Mouse (Mus musculus) telencephalon, adult 2 months (tissue): Measurements from ENCODE around the gene Kras.

ENCODE experiments used
- DNase-seq: peaks from one replicate; pipeline ENCODE4 v3.0.0-alpha.2; 2011; ENCODE audit warnings: low read depth, low spot score

Gene Kras

DNA sequence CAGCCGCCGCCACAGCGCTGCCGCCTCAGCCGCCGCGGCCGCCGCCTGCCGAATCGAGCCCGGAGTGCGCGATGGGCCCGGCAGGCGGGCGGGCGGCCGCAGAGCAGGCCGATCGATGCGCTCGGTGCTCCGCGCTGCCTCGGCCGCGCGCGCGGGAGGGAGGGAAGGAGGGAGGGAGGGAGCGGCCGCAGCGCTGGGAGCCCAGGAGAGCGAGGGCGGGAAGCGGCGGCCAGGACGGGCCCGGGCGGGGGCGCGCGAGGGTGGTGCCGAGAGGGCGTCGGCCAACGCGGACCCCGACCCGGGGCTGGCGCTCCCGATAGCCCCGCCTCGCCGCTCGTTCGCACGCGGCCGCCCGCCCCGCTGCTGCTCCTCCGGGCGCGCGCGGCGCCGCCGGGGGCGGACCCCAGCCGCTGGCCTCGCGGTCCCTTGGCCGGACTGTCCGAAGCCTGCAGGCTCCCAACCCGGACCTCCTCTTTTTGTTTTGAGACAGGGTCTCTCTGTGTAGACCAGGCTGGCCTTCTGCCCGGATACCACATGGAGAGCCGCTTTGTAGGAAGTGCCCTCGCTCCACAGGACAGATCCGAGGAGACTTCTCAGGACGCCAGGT lies at the start of gene Kras:
TSS of gene Kras (minus strand) at position 55 of the 607 bp plus-strand sequence.
- DNase-seq, result peak; percentile 71

DNA sequence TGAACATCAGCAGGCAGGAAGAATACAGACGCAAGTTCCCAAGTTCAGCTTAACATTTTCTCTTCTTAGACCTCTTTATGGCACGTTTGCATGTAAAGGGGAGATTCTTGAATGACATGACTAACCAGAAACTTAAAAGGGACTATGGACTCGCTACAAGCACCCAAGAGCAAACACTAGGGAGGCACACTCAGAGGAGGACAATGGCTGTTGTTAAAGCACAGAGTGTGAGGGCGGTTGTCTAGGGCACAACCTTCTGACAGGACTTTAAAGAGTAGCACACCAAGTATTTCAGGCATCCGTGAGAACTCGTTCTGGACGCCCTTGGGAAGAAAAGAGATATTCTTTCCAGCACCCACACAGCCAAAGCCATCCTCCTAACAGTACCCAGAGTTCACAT lies 47.6 kb upstream of the Kras start:
- DNase-seq, result no peak

DNA sequence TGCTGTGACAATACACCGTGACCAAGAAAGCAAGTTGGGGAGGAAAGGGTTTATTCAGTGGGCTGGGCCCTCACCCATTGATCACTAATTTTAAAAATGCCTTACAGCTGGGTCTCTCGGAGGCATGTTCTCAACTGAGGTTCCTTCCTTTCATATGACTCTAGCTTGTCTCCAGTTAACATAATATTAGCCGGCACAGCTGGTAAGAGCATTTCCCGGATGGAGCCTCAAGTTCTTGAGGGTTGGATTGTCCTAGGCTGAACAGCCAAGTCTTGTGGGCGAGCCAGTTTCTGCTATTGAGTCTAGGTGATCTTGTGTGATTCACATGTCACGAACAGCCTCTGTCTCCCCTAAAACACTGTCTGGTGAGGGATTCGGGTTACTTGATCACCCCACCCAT lies 46.9 kb upstream of the Kras start:
- no peak for DNase-seq

DNA sequence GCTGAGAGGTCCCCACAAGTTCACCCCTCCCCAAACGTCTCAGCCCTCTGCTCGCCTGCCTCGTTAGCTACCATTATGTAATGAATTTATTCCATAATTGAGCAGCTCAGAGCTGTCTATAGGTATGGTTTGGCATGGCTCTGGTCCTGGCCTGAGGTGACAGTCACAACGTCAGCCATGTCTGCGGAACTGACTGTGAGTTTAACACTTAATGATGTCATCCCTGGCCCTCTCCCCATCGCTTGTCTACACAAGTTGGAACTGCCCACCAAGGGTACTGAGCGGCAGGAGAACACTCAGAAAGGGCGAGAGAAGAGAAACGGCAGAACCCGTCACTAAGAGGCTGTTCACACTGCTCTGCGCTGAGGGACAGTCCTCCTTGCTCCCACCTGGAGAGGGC lies 45.1 kb upstream of the Kras start:
- DNase-seq, result no peak

DNA sequence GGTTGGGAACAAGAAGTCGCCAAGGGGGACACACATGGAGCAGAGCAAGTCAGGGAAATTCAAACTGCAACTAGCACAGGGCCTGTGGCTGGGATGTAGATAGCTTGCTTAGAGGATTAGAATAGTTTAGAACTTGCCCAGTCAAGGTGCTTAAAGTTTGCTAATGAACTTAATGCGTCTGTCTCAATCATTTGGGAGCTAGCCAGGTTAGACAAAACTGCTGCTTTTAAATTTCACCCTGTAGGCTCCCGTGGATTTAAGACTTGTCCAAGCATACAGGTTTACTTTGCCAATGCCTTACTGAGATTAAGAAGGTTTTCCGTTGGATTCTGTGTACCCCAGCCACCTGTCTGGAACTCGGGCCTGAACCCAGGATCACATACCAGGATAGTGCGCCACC lies 43.1 kb upstream of the Kras start:
- DNase-seq, result no peak

DNA sequence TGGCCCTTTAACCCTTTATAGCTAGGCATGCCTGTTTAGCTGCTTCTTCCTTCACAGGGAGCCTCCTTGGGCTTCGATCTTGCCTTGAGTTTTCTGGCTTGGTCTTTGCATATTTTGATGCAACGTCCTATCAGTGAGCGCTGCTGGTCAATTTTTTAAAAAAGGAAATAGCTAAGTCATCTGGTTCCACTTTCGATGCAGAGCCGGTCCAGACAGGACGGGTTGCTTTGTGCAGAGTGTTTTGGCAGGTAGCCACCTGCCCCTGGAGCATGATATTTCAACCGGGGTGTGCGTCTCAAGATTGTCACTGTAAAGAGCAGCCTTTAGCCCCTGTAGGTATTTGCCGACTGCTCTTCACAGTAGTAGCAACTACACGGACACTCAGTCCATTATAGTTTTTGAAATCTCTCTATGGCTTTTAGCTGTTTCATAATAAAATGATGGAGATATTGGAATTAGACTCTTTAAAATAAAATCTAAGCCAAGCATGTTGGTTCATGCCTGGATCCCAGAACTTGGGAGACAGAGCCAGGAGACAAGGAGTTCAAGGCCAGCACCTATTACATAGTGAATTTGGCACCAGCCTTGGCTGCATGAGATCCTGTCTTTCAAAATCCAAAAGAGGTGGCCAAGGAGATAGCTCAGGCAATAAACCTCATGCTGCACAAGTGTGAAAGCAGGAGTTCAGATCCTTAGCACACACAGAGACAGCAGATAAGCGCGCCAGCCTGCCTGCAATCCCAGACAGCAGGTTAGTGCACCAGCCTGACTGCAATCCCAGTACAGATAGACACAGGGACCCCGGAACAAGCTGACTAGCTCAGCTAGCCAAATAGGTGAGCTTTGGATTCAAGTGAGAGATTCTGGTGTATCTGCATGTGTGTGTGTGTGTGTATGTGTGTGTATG lies 41.6 kb upstream of the Kras start:
- DNase-seq, result no peak

DNA sequence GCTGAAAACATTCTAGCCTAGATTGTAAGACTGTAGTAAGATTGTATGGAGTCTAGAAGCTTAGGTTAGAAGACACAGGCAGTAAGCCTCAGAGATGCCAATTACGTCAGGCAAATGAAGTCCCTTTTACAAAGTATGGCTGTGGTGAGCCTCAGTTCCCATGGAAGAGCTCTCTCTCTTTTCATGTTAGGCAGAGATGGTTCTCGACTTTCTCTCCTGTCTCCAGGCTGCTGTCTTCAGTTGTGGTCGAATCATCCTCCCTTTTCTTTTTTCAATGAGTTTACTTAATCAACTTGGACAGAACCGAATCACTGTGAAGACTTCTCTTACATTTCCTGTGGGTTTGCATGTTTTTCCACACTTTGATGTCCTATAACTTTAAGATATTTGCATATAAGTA lies 35.6 kb upstream of the Kras start:
- DNase-seq, result no peak

DNA sequence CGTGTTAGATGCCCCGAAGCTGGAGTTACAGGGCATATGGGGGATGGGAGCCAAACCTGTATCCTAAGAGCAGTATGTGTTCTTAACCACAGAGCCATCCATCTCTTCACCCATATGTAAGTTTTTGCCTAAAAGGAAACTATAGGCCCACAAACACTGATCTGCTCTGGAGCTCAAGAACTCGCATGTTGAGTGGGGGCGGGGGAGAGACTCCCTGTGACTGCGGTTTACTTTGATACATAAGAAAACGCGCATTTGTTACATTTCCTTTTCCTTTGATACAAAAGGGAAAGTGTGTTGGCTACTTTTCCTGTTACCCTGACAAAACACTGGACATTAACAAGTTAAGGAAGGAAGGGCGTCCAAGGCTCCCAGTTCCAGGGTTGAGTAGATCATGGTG lies 34.2 kb upstream of the Kras start:
- DNase-seq, result no peak

DNA sequence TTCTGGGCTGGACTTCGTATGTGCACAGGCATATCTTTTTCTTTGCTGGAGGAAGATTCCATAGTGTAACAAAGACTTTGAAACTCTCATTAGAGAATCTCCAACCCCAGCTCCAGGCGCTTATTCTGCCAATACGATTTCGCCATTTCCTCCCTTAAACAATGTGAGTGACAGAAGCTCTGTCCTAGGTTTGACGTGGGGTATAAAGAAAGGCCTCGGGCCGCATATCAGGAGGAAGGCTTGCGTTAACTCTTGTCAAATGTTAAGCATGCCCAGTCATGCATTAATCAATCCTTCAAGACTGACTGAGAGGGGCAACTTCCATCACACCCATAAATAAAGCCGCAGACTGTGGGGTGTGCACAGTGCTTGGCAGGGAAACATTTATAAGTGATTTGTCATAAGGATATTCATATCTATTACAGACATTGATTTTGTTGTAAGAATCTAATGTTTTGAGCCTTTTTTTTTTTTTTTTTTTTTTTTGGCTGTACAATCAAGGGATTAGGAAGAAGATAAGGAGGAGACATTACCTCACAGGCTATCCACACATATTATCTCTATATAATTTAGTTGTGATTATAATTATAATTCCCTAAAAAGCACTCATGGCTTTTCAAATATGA lies 27.2 kb upstream of the Kras start:
- no peak for DNase-seq

DNA sequence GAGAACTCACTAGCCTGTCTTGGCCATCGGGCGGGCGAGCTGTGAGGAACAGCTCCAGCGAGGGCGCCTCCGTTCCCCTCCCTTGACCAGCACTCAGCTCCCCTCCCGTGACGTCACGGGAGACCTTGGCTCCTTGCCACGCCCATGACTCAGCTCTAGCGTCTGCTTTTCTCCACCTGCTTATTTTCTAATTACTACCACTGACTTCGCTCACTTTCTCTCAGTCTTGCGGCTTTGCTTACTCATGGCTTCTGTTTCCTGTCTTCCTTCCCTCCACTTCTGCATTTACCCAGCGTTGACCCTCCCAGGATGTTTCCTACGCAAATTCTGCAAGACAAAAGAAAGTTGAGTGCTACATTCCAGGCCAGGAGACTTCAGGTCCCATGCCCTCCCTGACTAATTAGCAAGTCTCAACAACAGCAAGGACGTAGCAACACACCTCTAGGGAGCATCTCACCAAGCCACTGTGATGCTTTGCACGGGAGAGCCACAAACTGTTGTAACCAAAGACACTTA lies 26.3 kb upstream of the Kras start:
- DNase-seq, result no peak

DNA sequence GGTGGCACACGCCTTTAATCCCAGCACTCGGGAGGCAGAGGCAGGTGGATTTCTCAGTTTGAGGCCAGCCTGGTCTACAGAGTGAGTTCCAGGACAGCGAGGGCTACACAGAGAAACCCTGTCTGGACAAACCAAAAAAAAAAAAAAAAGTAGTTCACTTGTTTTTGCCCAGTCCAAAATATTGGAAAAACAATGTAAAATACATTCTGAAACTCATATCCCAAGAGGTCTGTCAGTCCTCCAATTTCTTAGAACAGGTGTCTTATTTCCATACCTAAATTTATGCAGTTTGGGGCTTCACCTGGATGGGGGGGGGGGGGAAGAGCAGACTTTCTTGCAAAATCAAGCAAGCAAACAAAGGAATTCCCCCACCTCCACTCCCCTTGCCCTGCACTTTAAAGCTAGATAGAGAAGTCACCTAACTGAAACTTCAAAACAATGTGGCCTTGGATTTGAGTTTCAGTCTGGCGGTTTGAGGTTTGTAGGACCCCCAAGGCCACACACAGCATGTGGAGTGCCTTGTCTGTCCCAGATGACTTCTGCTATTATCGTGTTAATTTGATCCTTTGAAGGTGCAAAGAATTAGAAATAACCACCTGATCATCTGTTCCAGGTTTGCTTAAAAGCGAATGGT lies 25.7 kb upstream of the Kras start:
- no peak for DNase-seq

DNA sequence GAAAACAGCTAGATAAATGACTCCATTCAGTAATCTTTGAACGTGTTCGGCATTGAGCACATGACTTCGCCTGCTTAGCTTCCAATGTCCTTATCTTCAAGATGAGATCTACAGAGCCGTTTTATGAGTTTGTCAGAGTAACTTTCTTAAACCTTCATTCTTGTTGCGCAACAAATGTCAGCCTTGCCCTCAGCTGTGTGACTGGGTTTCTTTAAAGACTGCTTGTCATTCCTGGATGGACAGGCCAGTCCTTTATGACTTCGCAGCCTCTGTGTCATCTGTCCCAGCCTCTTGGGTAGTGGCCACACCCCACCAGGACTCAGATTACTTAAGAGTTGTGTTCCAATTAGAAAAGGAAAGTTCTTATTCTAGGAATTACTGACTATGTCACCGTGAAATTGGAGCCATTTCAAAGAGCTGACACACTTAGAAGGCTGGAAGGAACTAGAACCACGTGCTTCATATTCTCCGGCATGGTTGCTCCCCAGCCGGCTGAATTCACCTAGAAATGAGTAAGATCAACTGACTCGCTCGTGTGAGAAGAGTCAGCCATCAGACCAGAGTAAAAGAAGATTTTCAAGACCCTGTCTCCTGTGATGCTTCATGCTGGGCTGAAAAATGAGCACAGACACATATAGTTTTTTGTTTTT lies 24.1 kb upstream of the Kras start:
- no peak for DNase-seq

DNA sequence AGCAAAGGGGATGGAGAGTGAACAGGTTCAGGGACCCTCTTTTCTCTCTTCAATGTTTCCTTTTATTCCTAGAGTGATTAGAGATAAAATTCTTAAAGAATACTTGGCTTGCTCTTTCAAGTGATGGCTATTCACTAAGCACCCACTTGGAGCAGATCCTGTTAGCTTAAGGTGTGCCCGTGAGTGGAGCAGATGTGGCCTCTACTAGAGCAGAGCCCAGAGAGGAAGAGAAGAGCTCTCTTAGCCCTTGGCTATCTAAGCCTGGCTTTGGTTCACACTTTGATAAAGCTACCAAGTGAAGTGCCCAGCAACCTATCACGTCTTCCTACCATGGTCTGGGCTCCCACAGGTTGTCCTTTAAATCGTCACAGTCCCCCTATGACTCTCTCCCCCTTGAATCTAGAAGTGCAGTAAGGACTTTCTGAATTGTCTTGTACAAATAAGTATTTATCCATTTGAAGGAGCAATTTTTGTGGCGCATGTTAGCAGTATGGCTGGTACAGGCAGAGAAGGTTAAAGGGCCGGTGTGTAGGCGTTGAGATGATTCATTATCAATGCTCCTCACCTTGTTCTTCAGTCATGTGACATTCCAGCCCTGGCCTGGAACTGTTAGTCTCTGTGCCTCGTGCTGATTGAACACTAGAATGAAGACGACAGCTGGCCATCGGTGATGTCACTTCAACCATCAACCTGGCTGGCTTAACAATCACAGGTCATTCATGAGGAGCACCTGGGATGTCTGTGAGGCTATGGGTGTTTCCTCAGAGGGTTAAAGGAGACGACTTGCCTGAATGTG lies 22.3 kb upstream of the Kras start:
- no peak for DNase-seq

DNA sequence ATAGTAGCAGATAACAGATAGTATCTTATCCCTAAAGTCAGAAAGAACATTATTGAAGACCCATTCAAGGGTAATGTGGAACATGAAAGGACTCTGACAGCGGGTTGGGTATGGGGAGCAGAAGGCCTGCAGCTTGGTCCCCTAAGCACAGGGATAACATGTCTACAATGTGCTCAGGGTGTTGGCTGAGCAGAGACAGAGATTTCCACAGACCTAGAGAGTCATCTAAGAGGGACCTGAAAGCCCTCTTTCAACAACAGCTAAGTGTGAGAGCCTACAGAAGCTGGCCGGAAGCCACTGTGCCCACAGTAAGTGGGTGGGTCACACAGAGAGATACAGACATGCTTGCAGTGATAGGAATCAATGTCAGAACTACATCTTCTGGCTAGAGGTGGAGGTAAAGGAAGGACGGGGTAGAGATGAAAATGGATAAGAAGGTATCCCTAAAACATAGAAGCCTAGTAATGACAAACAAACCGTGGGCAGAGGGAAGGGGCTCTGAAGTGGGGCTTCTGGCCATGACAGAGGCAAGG lies 19.3 kb upstream of the Kras start:
- no peak for DNase-seq

DNA sequence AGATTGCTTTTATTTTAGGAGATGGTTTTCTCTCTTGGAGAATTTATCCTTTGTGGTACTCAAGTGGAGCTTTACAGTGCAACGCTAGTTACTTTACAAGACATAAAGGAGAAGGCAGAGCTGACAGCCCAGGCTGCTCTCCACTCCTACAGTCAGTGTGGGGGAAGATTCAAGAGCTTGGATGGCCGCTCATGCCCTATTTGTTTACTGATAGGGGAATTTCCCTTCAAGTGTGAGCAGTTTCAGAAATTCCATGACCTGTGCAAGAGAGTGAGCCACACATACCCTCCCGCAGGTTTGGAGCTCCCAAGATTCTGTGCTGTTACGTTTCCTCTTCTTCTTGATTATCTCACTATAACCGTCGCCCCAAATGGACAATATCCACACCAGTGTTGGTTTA lies 17.7 kb upstream of the Kras start:
- DNase-seq, result no peak

DNA sequence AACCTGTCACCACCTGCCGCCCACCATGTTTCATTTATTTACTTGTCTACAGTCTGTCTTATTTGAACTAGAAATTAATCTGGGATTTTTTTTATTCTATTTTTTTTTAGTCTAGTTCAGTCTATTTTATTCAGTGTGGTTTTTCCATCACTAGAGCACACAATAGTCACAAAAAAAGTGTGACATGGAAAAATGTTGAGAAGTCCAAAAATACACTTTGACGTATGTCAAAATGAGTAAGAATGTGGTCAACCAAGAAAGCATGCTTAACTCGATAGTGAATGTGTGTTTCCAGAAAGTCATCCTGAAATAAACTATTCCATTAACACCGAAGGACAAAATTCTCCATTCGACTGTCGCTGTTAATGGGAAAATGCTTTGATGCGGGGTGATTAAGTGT lies 12.3 kb upstream of the Kras start:
- no peak for DNase-seq

DNA sequence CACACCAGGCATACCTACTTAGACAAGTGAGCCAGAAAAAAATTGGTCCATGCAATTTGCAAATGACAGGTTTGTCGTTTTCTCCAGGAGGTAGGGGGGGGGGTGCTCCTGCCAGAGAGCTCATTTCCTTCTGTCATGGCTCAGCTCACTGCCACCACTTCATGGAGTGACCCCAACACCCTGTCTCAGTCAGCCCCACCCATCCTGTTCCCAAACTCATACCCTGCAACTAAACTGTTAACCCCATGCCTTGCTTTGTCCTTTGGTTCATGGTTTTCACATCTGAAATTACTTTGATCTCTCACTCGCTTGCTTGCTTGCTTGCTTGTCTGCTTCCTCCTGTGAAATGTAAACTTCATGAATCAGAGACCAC lies 6.6 kb upstream of the Kras start:
- DNase-seq, result no peak

DNA sequence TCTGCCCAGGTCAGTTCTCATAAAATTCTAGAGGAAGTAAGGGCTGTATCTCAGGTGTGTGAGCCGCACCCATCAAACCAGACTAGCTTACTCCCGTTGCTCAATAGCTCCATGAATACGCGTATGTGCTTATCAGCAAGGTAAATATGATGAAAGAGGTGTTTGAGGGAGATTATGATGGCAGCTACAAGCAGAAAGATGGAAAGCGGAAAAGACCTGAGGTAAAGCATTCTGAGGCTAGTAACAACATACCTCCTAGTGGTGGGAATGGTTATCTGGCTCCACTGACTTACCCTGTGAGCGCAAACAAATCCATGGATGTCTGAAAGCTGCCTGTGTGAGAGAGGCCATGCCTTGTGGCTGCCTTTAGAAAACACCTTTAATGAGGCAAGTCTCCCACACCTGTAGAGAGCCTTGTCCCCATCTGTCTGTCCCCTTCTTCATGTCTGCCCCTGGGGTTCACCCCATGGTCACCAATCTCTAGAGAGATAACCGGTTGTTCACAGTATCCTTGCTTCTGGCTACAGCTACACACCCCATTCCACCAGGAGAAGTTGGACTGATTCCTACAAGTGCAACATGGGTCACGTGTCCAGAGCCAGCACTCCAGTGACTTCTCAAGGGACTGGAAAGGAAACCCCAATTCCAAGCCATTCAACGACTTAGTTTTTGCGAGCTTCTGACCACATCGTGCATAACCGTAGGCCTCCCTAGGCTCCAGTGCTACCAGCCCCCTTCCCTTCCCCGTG lies 6.1 kb upstream of the Kras start:
- DNase-seq, result no peak

DNA sequence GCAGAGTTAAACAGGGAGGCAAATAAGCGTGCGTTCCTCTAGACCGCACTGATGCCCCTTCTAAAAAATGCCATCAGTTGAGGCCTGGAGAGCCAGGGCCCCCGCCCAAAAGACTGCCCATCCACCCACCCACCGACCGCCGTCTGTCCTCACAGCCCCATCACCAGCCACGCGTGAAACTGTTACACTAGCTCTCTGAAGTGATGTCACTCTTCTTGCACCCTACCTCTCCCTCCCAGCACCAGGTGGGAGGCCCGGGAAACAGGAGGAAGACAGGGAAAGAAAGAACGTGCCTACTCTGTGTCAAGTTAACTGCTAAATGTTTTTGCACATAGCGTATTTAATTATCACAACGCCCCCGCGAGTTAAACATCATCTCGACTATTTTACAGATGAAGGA lies 781 bp upstream of the Kras start:
- DNase-seq, result no peak
